Mouse (Mus musculus) frontal cortex, postnatal 36 days (tissue): ENCODE data around the gene Scarf1.

ENCODE experiments used
- DNase-seq, 2 experiments: peaks; one replicate each; pipeline ENCODE4 v3.0.0; 2022; ENCODE audit warnings: low spot score in 2 of 2

The Scarf1 gene

GRCm38 (mm10) chr11:75563851-75564548 lies 50.7 kb downstream of the Scarf1 start:
- DNase-seq: no peak

- no peak for DNase-seq
Measured at GRCm38 (mm10) chr11:75565849-75566248, 52.5 kb downstream of the Scarf1 start.

- DNase-seq: no peak
Measured at GRCm38 (mm10) chr11:75566276-75567196, 53.2 kb downstream of the Scarf1 start.

- no peak for DNase-seq
Measured at GRCm38 (mm10) chr11:75567346-75568114, 54.2 kb downstream of the Scarf1 start.

- no peak for DNase-seq
Measured at GRCm38 (mm10) chr11:75568115-75568511, 54.8 kb downstream of the Scarf1 start.

GRCm38 (mm10) chr11:75568962-75569361 lies 55.6 kb downstream of the Scarf1 start:
- DNase-seq: no peak

- DNase-seq: no peak
Measured at GRCm38 (mm10) chr11:75570375-75571125, 57.2 kb downstream of the Scarf1 start.

GRCm38 (mm10) chr11:75571126-75571990 lies 58.0 kb downstream of the Scarf1 start:
- DNase-seq: no peak

GRCm38 (mm10) chr11:75572301-75572791 lies 59.0 kb downstream of the Scarf1 start:
- no peak for DNase-seq

GRCm38 (mm10) chr11:75572854-75573650 lies 59.7 kb downstream of the Scarf1 start:
- peak; percentile 90 to 94 for DNase-seq

- no peak for DNase-seq
Measured at GRCm38 (mm10) chr11:75574378-75575123, 61.2 kb downstream of the Scarf1 start.

GRCm38 (mm10) chr11:75575560-75576123 lies 62.3 kb downstream of the Scarf1 start:
- no peak for DNase-seq
